Mouse (Mus musculus) G1E (cell line): Measurements from ENCODE around the gene Dusp13. TPM values are rescaled to one million over a fixed set of nuclear protein-coding genes. Genes with fewer than 3 reads are reported as not detected.

Experiments used
- ATAC-seq: 2 replicates; pipeline ENCODE4 v1.8.0; 2016; ENCODE audit warnings: mild to moderate bottlenecking; ENCODE audit not compliant: insufficient number of reproducible peaks, poor library complexity, low FRiP score, severe bottlenecking; ENCODE audit errors: extremely low read depth
- DNase-seq: peaks from one replicate; pipeline ENCODE4 v3.0.0; 2012; ENCODE audit warnings: low spot score
- H3K27me3 ChIP-seq: 2 replicates; pipeline ENCODE4 v1.6.1; 2012; ENCODE audit warnings: mild to moderate bottlenecking, low read length, inconsistent platforms; ENCODE audit not compliant: insufficient read depth
- H3K36me3 ChIP-seq: replicated peaks from 2 replicates; pipeline ENCODE3; 2012; ENCODE audit warnings: mild to moderate bottlenecking, inconsistent platforms
- H3K4me1 ChIP-seq: 2 replicates; pipeline ENCODE4 v1.6.1; 2012; ENCODE audit warnings: low read depth, low read length, inconsistent platforms, mixed read lengths; ENCODE audit not compliant: insufficient read depth
- H3K4me3 ChIP-seq: 2 replicates; pipeline ENCODE4 v1.5.1; 2012; ENCODE audit warnings: low read depth, mild to moderate bottlenecking, inconsistent platforms, low read length, moderate library complexity, mixed read lengths
- H3K9me3 ChIP-seq: replicated peaks from 2 replicates; pipeline ENCODE4 v1.6.1; 2012; ENCODE audit warnings: inconsistent platforms
- CTCF ChIP-seq: IDR thresholded peaks from 2 replicates; pipeline ENCODE4 v1.5.1; 2012; ENCODE audit warnings: low read depth, low read length, inconsistent platforms, mixed read lengths
- GATA1 ChIP-seq: IDR thresholded peaks from 2 replicates; pipeline ENCODE4 v1.6.1; 2012; ENCODE audit warnings: borderline replicate concordance, low read length, inconsistent platforms, mixed read lengths
- GATA2 ChIP-seq: IDR thresholded peaks from 2 replicates; pipeline ENCODE4 v1.6.1; 2012; ENCODE audit warnings: low read depth, low read length, inconsistent platforms, borderline replicate concordance
- POLR2AphosphoS5 ChIP-seq: IDR thresholded peaks from 2 replicates; pipeline ENCODE4 v1.6.1; 2012; ENCODE audit warnings: low read depth, low read length, inconsistent platforms; ENCODE audit not compliant: insufficient replicate concordance
- TAL1 ChIP-seq: conservative IDR thresholded peaks from 2 replicates; pipeline ENCODE4 v1.6.1; 2012; ENCODE audit warnings: low read depth, low read length, inconsistent platforms, mixed read lengths
- polyA plus RNA-seq: library from polyadenylated mRNA; stranded (reverse); fragments of >175 nt; gene quantifications from 2 replicates; pipeline ENCODE4 v1.2.3, GENCODE M21; 2012
- total RNA-seq, 2 experiments: library from RNA; stranded (forward) in 1 of 2; stranded (reverse) in 1 of 2; fragments of 200-1000 nt in 1 of 2; fragments of >200 nt in 1 of 2; fragmentation: Nextera tagmentation in 1 of 2; gene quantifications; 2 replicates each; pipeline ENCODE4 v1.2.3; 2014 to 2017

Dusp13 gene
- not detected in 2 replicates for total RNA-seq (2014; fragmentation: Nextera tagmentation)
- 0.98 TPM in 1 of 2 replicates, not detected in the other for total RNA-seq (2017)
- polyA plus RNA-seq = not detected in 2 replicates

DNA sequence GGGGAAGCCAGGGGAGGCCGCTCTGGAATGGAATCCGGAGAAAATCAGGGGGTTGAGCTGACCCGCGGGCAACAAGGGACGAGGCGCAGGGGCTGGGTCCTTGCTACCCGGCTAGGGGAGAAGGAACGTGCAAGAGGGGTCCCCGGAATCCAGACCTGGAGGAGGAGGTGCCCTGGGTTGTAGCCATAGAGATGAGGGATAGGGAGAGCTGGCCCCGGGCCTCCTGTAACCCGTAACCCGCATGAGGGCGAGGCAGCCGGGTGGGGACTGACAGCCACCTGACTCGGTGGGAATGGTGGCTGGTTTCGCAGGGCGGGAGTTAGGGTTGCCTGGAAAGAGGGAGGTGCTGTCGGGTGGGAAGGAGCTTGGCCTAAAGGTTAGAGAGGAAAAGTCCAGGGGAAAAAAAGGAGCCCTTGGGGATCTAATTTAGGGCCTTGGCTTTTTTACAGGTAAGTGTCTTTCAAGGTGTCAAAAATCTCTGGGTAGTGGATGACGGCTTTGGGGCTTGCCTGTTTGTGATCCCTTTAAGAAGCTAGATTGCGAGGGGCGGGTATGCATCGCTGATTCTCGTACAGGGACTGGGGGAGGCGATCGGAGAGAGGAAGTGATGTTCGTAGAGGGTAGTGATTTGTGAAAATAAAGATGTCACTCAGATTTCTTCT is at the start of gene Dusp13:
TSS of gene Dusp13 (minus strand) at position 301 of the 662 bp plus-strand sequence.
- peak; percentile 52 for DNase-seq
- H3K4me1 ChIP-seq = peaks cover 69% of the 10 kb centered on the region
- no peaks in the 10 kb centered on the region for H3K9me3 ChIP-seq
- H3K27me3 ChIP-seq = peaks cover 4% of the 10 kb centered on the region; the same call in 1 of the 2 replicates
- H3K36me3 ChIP-seq = peaks cover 2% of the 10 kb centered on the region
- no peak for TF ChIP-seq GATA1
- TF ChIP-seq CTCF = no peak
- TF ChIP-seq GATA2 = no peak
- no peak for TF ChIP-seq TAL1
- TF ChIP-seq POLR2AphosphoS5 = no peak
- no peak for ATAC-seq
- peak within 1 kb of the TSS; percentile 90 for H3K4me3 ChIP-seq

DNA sequence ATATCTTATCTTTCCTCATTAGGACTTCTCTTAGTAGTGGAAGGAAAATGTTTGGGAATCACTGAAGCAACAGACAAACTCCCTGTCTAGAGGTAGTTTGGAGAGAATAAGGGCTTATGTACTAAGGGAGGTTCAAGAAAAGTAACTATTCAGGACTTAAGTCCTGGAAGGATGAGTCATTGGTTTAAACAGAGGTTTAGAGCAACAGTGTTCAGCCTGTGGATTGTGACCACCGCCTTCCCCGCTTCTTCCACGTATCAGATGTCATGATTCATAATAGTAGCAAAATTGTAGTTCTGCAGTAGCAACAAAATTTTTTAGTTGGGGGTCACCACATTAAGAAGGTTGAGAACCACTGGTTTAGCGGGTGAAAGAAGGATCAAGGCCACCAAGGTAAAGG is 49.7 kb upstream of the Dusp13 start:
- ATAC-seq = no peak

DNA sequence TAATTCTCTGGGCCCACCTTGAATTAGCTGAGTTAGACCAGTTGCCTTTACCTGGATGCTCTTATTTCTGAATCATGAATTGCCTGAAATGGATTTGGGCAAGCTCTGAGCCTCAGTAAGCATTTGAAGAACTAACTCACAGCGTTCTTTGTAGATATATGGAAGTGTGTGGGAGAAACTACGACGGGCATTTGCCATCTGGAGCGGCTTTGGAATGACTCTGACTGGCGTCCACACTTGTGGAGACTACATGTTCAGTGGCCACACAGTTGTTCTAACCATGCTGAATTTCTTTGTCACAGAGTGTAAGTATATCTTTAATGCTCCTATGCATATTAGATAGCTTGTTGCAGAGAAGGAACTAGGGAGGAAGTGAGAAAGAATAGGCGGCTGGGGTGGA is 41.3 kb upstream of the Dusp13 start:
- ATAC-seq (no peak), DNase-seq (no peak)
- H3K36me3 ChIP-seq = peaks cover 75% of the 10 kb centered on the region
- no peaks in the 10 kb centered on the region for H3K4me1 ChIP-seq
- H3K4me3 ChIP-seq = no peak overlapping the region
- no peaks in the 10 kb centered on the region for H3K9me3 ChIP-seq
- H3K27me3 ChIP-seq = no peaks in the 10 kb centered on the region
- TF ChIP-seq POLR2AphosphoS5 = no peak
- no peak for TF ChIP-seq GATA1
- TF ChIP-seq GATA2 = no peak

More for the DNA sequence above, 49.7 kb upstream of the Dusp13 start:
- no peak overlapping the region for H3K4me3 ChIP-seq
- DNase-seq = no peak
- no peak for TF ChIP-seq CTCF
- no peaks in the 10 kb centered on the region for H3K9me3 ChIP-seq
- H3K27me3 ChIP-seq = no peaks in the 10 kb centered on the region
- H3K36me3 ChIP-seq = peaks cover 36% of the 10 kb centered on the region
- H3K4me1 ChIP-seq = peaks cover 13% of the 10 kb centered on the region

DNA sequence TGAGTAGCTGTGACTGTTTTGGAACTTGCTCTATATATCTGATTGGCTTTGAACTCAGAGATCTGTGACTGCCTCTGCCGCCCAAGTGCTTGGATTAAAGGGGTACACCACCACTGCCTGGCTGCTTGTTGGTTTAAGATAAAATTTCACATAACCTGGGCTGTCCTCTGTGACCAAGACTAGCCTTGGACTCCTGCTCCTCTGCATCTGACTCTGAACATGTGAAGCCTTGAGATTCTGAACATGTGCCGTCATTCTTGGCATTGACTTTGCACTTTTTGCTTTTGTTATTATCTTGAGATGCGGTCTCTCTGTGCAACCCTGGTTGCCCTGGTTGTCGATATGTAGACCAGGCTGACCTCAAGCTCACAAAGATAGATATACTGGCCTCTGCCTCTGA is 40.7 kb upstream of the Dusp13 start:
- Histone ChIP-seq H3K36me3 (peaks cover 76% of the 10 kb centered on the region), H3K27me3 (no peaks in the 10 kb centered on the region), H3K9me3 (no peaks in the 10 kb centered on the region), H3K4me3 (no peak overlapping the region), H3K4me1 (peaks cover under 1% of the 10 kb centered on the region; the same call in 1 of the 2 replicates)
- ATAC-seq (no peak), DNase-seq (no peak)
- TF ChIP-seq GATA1 = no peak
- TF ChIP-seq CTCF = no peak
- no peak for TF ChIP-seq GATA2
- TF ChIP-seq POLR2AphosphoS5 = no peak
- TF ChIP-seq TAL1 = no peak

DNA sequence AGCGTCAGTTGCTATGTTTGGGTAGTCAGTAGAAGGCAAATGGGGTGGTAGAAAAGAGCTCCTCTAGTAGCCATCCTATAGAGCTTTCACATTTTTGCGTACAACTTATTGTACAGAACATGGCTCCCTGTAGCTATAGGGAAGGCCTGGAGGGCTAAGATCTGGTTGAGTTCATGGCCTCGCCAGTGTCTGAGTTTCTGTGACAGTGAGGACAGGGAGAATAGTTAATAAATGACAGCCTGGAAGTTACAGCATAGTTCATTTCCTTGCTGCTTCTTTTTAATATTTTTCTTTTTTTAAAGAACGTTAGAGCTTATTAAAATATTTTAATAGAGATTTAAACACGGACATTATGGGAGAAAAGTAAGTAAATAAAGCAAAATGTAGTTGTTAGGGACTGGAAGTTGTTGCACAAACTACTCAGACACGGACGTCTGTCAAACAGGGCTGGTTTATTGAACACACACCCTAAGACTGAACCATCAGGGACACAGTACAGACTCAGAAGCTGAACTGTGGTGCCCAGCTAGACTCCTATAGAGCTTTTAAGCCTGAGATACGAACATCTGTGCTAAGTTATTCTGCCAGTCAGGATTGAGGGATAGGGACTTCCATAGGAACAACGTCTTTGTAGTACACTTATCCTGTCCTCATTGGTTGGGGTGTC is 39.7 kb upstream of the Dusp13 start:
- H3K36me3 ChIP-seq = peaks cover 83% of the 10 kb centered on the region
- H3K4me1 ChIP-seq = peaks cover 3% of the 10 kb centered on the region; the same call in 1 of the 2 replicates
- no peaks in the 10 kb centered on the region for H3K9me3 ChIP-seq
- DNase-seq = no peak
- no peak for ATAC-seq
- no peaks in the 10 kb centered on the region for H3K27me3 ChIP-seq
- no peak for TF ChIP-seq TAL1
- TF ChIP-seq GATA1 = no peak
- TF ChIP-seq POLR2AphosphoS5 = no peak
- TF ChIP-seq GATA2 = no peak
- TF ChIP-seq CTCF = no peak
- H3K4me3 ChIP-seq = no peak overlapping the region

DNA sequence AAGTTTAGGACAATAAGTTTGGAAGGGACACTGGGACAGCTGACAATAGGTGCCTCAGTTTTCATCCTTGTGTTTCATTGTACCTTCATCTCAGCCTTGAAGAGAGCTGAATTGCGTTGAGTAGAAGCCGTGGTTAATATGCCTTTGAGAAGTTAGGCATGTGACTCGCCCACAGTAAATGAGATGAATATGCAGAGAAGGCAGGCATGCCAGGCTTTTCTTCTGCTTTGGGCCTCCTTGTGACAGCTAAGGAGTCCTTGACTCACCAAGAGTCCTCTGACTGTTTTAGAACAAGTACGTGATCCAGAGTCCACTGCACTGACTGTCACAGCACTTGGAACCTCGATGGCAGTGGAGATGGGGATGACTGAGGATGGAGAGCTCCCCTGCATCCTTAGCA is 37.1 kb upstream of the Dusp13 start:
- H3K36me3 ChIP-seq = peaks cover 83% of the 10 kb centered on the region
- no peaks in the 10 kb centered on the region for H3K9me3 ChIP-seq
- TF ChIP-seq POLR2AphosphoS5 (no peak), TAL1 (no peak), GATA2 (no peak), GATA1 (no peak), CTCF (no peak)
- no peaks in the 10 kb centered on the region for H3K27me3 ChIP-seq
- peaks cover 3% of the 10 kb centered on the region; the same call in 1 of the 2 replicates for H3K4me1 ChIP-seq
- no peak overlapping the region for H3K4me3 ChIP-seq
- DNase-seq (no peak), ATAC-seq (no peak)
